Mouse (Mus musculus): ENCODE measurements around the gene Elovl5.
A peak's percentile ranks its signal among the peaks of the same experiment; 100 is the strongest.
"Not testable (repeated sequence)": the region's sequence is repeated elsewhere in the genome, so short reads cannot be mapped to it uniquely, and the experiment has no call there.

Gene Elovl5

DNA sequence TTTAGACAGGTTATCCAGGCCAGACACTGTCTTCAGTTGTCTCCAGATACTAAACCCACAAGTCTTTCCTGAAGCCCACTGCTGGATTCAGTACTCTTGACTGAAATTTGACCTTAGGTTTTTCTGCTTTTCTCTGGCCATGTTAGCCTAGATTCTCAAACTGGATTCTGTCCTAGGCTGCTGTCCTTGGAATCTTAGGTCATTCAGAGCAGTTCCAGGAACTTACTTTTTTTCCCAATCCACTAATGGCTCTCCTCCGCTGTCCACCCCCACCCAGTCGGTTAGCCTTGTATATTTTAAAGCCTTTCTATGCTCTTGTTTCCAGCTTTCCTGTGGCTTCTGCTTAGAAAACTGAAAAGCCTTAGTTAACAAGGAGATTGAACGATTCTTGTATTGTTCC is 37.8 kb downstream of the Elovl5 start:
- DNase-seq (ENCODE audit: low spot score in 2 of 2), result no peak

DNA sequence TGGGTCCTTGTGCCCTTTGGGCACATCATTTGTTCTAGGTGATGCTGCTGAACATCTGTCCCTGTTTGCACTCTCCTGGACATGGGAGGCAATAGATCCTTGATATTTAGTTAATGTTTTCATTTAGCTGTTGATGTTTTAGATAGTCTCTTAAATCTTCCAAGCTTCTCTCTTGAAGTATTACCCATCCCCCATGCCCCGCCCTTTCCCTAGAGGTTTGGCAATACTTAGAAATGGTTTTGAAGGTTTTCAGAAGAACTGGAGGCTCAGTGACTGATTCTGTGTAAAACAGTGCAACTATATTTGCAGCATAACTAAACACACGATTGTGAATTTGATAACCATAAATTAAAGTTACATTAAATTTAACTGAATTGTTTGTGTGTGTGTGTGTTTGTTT is 38.3 kb downstream of the Elovl5 start:
- no peak for DNase-seq (ENCODE audit: low spot score in 2 of 2)

DNA sequence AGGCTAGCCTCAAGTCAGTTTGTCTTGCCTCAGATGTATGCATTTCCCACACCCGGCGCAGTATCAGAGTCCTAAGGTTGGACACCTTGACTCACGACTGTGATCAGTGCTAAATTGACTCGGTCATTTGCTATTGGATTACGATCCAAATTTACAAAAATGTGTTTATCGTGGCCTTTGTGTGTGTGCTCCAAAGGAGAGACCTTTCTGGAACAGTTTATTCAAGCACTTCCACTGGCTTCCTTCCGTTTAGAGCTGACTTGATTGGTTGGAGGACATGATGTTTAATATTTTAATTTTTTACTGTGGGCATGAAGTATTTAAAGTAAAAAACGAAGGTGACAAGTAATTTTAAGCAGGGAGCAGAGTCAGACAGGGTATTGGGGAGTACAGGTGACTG is 38.8 kb downstream of the Elovl5 start:
- no peak for DNase-seq (ENCODE audit: low spot score in 2 of 2)

GRCm38 (mm10) chr9:77958327-77958726 is 41.2 kb downstream of the Elovl5 start:
- DNase-seq (ENCODE audit: low spot score in 2 of 2), result no peak

- DNase-seq (ENCODE audit: low spot score in 2 of 2), result no peak
Observed at GRCm38 (mm10) chr9:77959759-77960158, 42.6 kb downstream of the Elovl5 start.

DNA sequence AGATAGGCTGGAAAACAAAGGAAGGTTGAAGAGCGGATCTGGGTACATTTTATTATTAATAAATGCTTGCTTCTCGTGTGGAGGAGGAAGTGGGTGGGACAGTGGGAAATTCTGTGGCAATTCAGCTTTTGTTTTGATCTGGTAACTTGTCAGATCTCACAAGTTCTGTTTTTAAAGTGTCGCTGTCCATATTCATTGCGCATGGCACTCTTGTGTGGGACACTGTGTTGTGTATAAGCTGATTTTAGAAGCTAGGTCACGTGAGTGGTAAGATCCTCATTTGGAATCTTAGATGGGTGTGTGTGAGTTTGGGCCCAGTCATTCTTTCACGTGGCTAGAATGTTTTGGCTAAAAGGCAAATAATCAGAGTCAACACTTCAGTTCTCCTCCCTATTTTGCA is 44.2 kb downstream of the Elovl5 start:
- DNase-seq (ENCODE audit: low spot score in 2 of 2), result no peak

- DNase-seq (ENCODE audit: low spot score in 2 of 2), result no peak
Observed at GRCm38 (mm10) chr9:77964084-77964483, 46.9 kb downstream of the Elovl5 start.

DNA sequence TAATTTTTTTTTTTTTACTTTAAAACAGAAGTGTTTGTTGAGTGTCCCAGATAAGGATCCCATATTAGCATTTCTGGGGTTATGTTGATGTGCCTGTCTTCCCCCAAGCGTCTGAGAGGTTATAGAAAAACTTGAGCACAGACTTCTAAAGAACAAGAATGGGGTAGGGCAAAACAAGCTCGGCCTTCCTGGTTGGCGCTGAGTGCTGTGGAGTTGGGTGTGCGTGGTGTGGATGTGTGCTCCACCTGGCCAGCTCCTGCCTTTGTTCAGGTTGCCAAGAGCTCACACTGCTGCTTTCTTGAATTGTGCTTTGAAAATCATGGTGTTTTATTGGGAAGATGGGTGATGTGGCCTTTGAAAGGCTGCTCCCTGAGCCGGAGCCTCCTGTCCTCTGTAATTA is 48.1 kb downstream of the Elovl5 start:
- no peak for DNase-seq (ENCODE audit: low spot score in 2 of 2)

DNA sequence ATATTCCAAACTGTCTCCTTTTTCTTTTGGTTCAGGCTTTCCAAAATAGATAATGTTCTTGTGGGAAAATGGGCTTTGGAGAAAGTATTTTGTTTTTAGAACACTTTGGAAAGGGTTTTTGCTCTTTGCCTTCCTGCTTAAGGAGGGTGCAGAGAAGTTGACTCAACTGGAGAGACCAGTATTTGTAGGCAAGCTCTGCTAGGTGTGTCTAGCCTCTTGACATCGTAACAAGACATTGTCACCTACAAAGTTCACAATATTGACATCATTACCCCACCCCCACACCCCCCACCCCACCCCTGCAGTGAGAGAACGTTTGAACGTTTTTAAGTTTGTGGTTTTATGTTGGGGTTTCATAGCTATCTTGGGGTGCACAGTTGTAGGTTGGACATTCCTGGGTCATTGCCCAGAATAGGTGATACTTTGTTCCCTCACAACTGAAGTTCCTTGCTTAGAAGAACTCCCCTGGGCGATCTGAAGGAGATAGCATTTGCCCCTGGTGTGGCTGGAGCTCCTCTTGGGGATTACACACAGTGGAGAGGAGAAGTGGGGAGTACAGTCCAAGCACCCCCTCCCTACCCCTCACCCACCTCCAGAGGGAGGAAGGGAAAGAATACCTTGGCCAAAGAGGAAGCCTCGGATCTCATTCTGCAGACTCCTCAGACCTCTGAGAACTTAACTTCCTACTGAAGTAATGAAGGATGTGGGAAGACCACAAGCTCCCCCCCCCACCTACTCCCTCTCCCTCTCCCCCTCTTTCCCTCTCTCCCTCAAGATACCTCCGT is 48.8 kb downstream of the Elovl5 start:
- no peak for DNase-seq (ENCODE audit: low spot score in 2 of 2)

- no peak for DNase-seq (ENCODE audit: low spot score in 2 of 2)
Observed at GRCm38 (mm10) chr9:77966861-77967260, 49.7 kb downstream of the Elovl5 start.

DNA sequence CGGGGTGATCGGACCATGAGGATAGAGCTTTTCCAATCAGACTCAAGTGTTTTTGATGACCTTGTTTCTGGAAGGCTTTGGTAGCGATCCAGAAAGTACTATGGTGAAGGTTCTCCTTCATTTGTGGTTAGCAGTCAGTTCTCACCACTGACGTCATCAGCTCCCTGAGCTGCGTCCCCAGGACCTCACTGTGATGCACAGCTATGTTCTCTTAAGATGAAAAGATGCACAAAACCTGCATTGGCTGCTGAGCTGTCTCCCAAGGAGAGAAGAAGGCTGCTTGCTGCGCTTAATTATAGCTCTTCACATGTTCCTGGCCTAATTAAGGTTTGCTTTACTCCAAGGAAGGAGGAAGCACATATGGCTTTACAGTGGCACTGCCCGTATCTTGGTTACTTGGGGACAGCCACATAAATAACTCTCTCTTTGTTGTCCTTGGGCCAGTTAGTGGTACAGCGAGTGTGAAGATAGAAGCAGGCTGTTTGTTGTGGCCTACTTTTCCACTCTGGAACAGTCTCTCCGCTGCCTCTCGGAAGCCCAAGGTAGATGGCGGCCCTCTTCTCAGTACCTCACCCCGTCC is 50.5 kb downstream of the Elovl5 start:
- DNase-seq (ENCODE audit: low spot score in 2 of 2), result peak in 1 of 2 experiments; percentile 49

DNA sequence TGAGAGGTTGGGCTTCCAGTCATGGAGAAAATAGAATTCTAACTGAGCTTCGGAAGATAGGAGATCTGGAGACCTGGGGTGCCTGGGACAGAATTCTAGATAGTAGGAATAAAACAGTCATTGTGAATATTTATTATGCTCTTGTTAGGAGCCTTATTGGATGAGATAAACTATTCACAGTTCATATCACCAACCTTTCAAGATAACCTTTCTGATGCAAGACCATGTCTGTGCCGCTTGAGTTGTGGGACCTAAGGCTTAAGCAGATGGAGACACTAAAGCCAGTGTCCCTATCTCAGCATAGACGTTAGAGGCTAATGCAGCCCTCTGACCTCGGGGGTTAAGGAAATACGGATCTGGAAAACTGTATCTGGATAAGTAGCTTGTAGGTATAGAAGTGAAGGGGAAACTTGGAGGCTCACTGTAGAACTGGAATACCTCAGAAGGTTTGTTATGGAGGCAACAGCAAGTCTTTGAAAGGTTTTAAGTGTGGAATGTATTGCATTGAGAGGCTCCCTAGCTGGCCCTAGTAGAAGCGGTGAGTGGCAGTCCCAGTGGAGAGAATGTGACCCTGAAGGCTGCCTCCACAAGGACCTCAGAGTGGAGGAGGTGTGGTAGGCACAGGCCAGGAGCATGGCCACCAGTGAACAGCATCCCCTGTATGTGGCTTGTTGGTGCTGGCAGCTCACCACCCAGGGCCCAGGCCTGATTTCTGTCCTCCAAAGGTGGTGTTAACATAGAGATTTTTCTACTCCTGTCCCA is 52.2 kb downstream of the Elovl5 start:
- DNase-seq (ENCODE audit: low spot score in 2 of 2), result no peak

DNA sequence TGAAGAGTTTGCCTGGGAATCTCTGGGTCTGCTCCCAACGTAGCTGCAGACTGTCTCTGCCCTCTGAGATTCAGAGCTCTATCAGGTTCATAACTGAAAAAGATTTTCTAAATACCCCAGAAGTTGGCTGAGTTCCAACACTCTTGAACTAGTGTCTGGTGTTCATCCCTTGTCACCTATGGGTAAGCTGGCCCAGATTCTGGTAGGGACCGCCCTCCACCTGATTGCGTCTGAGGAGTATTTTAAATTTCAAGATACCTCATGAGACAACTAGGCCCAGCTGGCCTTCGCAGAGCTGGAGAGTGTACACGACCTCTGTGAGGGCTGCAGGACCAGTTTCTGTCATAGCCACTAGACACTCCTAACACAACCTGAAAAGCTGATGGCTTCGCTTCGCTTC is 61.8 kb downstream of the Elovl5 start:
- DNase-seq (ENCODE audit: low spot score in 2 of 2), result no peak

- no peak for DNase-seq (ENCODE audit: low spot score in 2 of 2)
Observed at GRCm38 (mm10) chr9:77982616-77983015, 65.5 kb downstream of the Elovl5 start.

DNA sequence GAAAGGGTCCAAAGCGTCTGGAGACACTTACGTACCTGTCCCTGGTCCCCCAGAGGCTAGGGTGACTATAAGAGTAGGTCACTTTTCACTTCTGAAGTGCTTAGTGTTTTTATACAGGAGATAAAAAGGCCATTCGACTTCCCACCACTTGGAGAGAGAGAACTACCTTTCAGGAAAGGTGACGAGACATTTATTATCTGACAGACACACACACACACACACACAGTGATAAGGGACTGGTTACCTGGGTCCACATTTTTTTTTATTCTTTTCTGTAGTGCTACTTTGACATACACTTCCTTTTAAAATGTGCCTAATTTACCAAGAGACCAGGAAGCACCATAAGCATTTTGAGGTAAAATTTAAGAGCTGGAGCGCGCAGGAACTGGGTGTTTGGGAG is 66.4 kb downstream of the Elovl5 start:
- no peak for DNase-seq (ENCODE audit: low spot score in 2 of 2)

- no peak for DNase-seq (ENCODE audit: low spot score in 2 of 2)
Observed at GRCm38 (mm10) chr9:77986153-77986795, 69.1 kb downstream of the Elovl5 start.

GRCm38 (mm10) chr9:77989626-77990025 is 72.5 kb downstream of the Elovl5 start:
- DNase-seq (ENCODE audit: low spot score in 2 of 2), result no peak

DNA sequence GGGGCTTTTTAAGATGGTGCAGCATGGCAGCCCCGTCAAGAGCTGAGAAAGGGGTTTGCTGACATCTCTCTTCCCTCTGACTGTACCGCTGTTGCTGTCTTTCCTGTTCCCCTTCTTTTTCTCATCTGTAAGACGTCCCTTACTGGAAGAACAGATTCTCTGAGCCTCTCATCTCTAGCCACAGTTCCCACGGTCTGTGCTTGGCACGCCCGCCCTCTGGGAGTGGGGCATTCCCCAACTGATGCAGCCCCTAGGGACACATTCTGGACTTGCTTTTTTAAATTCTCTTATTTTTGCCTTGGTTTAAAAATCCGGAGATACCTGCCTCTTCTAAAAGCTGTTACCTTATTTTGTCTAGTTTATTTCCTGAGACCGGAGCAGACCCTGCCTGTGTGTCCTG is 73.1 kb downstream of the Elovl5 start:
- no peak for DNase-seq (ENCODE audit: low spot score in 2 of 2)

- DNase-seq (ENCODE audit: low spot score in 2 of 2), result no peak
Observed at GRCm38 (mm10) chr9:77991650-77992049, 74.5 kb downstream of the Elovl5 start.

DNA sequence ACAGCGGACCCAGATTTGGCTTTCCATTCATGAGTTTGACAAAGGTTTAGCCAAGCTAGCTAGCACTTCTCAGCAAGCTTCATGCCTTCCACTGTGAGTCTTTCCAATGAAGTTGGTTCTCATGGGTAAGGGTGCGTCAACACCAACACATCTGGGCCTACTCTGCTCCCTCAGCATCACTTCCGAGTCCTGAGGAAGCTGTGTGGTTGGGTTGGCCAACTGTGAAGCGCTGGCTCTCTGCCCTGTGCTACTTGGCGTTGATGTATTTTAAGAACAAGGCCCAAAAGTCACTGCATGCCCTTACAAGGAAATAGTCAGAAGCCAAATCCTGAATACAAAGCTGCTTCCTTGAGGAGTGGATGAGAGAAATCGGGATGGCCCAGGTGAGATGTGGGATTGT is 75.1 kb downstream of the Elovl5 start:
- no peak for DNase-seq (ENCODE audit: low spot score in 2 of 2)

- DNase-seq (ENCODE audit: low spot score in 2 of 2), result no peak
Observed at GRCm38 (mm10) chr9:77993101-77993500, 75.9 kb downstream of the Elovl5 start.

DNA sequence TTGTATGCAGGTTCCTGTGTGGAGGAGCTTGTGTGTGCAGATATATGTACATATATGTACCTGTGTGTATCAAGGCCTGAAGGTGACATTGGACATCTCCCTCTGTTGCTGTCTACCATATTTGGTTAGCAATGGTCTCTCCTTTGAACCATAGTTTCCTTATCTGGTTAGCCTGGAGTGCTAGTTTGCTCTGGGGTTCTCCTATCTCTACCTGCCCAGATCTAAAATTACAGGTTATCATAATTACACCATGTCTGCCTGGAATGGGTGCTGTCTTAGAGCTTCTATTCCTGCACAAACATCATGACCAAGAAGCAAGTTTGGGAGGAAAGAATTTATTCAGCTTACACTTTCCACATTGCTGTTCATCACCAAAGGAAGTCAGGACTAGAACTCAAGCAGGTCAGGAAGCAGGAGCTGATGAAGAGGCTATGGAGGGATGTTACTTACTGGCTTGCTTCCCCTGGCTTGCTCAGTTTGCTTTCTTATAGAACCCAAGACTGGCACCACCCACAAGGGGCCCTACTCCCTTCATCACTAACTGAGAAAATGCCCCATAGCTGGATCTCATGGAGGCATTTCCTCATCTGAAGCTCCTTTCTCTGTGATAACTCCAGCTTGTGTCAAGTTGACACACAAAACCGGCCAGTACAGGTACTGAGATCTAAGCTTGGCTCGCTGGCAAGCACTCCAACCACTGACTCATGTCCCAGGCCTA is 76.5 kb downstream of the Elovl5 start:
- not testable (repeated sequence) for DNase-seq (ENCODE audit: low spot score in 2 of 2)
